Mouse (Mus musculus) MN1 (cell line): ENCODE measurements at regions not wholly inside any gene's neighbourhood (a gene's known extent, or its start where the extent isn't known, plus 50 kb on each side); places are given as distances from the start of the nearest gene placed in this dataset.

Experiments
- DNase-seq: peaks from one replicate; pipeline ENCODE4 v3.0.0-alpha.2; 2016; ENCODE audit warnings: low spot score

DNA sequence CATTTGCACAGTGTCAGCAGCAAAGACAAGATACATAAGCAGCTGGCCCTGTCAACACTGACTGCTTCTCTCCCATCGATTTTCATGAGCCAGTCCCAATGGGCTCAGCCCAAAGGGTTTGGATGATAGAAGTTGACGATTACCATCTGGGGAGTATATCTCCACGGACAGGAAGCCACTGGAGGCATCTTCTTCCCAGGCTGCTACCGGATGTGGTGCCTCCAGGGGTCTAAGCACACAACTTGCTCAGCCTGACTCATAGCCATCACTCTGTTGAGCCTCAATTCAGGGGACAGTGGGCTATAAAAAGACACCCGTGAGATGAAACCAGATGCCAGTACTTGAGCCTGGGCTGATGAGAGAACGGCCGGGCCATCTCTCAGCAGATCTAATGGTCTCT lies 71.1 kb upstream of the Hif1a start:
- no peak for DNase-seq

- DNase-seq: no peak
Observed at GRCm38 (mm10) chr12:73830551-73831203, 70.5 kb upstream of the Hif1a start.

DNA sequence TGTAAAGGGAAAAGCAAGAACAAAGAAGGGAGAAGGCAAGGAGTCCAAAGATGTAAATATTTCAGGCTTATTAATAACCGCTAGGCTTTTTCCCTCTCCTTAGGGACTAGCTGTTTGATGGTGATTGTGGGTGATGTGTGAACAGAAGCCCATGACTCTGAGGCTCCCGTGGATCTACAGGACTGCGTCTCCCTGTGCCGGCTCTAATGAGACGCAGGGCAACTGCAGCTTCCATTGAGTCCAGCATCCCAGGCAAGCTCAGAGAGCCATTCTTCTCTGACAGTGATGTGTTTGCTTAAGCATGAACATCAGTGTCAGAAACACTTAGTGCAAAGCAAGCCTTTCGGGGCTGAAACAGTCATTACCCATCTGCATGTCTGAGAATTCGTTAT lies 70.0 kb upstream of the Hif1a start:
- no peak for DNase-seq

GRCm38 (mm10) chr12:73831637-73832385 lies 69.4 kb upstream of the Hif1a start:
- DNase-seq: no peak

DNA sequence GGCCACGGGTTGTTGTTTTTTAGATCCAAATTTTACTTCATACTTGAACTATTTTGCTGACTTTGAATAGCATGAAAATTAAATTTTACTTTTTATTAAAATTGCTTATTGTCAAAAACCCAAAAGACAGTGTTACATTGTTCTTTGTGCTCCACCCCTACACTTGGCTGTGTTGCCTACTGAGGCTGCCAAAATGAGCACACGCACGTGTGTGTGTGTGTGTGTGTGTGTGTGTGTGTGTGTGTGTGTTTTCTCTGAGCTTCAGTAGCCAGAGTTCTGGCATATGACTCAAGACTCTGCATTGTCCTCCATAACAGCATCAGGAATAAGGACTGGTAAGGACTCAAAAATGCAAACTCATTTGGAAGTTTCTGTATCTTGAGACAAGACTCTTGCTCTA lies 68.4 kb upstream of the Hif1a start:
- no peak for DNase-seq

DNA sequence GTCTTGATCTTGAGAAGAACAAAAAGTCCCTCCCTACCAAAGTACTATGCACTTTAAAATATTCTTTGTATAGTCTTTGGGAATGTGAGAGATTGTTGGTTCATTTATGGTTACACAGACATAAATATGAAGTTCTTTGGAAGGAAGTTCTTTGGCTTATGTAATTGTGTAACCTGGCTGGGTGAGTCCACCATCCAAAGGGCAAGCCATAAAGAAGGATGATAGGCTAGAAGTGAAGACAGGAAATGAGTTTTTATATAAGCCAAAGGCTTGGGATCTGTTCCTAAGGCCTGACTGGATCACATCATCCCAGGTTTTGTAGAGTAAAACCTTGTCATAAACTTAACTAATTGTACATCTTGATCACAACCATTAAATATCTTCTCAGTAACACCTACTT lies 65.0 kb upstream of the Hif1a start:
- no peak for DNase-seq

DNA sequence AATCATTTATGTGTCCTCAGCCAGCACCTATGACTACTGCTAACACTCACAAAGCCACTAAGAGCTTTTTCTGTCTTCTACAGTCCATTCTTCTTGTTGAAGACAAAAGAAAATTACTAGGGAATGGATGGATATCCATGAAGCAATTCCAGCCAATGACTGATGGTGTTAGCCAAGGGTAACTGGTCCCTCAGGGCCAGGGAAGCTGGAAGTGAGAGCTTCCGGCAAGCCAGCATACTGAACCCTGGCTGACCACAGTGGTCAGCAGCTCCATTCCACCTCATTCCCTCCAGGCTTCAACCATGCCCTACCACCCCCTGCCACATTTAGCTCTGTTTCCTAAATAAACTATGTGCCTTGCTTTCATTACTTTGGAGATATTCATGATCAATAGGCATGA lies 64.1 kb upstream of the Hif1a start:
- no peak for DNase-seq

DNA sequence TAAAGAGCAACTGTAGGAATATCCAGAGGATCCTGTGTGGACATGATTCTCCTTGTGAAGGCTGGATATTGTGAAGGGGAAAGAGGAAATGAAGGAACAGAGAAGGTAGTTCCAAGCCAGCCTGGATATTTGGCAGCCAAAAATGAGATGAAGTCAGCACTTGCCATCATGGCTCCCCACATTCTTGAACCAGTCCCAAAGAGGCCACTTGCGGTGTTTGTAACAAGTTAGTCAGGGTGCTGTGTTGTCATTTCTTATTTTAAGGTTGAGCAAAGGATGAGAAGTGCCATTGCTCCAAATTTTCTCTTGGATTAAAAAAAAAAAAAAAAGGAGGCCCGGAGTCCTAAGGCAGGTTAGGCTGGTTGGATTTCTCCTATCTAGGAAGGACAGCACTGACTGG lies 63.3 kb upstream of the Hif1a start:
- no peak for DNase-seq

- no peak for DNase-seq
Observed at GRCm38 (mm10) chr12:73838330-73838729, 62.8 kb upstream of the Hif1a start.

GRCm38 (mm10) chr12:73842000-73842675 lies 59.0 kb upstream of the Hif1a start:
- DNase-seq: peak; percentile 74

DNA sequence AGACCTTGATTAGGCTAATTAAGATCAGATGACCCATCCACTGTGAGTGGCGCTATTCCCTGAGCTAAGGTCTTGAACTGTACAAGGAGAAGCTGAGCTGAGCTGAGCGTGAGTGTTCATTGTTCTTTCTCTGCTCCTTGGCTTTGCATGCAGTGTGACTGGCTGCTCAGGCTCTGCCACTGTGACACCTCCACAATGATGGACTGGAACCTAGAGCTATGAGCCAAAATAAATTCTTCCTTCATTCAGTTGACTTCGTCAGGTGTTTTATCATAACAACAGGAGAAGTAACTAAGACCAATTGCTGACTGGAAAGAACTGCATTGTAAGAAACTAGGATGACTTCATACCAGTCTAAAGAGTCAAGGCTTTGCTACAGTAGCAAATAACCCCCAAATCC lies 56.4 kb upstream of the Hif1a start:
- no peak for DNase-seq

DNA sequence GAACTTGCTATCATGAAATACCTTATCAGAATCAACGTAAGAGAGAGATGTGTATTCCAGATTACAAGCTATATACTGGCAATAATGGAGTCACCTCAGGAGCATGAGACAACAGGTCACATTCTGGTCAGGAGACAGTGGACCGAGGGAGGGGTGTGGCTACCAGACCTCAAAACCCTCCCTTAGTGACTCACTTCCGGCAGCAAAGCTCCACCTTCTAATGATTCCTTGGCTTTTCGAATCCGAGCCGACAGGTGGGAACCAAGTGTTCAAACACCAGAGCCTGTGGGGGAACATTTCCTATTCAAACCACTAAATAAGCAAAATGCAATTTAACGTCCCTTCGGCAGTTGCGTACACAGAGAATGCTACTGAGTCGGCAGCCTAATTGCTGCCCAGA lies 54.5 kb upstream of the Hif1a start:
- DNase-seq: peak; percentile 85

DNA sequence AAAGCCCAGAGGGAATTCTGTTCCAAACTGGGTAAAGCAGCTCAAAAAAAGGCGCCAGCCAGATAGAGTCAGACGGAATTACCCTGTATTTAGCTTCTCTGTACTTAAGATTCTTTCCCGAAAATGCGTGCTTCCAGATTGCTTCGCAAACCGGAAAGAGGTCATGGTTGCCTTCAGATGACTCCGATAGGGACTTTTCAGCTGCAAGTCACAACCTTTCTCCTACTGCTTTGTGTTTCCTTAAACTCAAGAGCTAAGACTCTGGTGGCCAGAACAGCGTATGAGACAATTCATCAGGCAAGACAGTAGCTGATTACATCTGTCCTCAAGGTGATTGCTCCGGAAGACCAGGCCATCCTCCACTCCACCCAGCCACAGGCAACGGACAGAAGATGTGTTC lies 53.8 kb upstream of the Hif1a start:
- DNase-seq: peak; percentile 50

DNA sequence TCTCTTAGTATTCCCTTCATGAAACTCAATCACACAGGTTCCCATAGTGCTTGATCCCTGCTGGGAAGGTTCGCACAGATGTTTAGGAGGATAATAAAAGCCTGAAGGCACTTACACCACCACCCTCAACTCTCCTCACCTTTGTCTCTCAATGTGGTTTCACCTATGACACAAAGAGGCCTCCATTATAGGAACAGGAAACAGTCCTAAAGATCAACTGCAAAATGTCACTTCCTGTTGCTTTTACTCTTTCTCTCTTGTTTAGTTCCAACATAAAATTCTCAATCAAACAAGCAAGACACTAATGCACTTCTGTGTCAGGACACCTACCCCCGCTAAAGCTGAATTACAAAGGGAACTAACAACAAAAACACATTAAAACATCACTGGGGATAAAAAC lies 50.3 kb upstream of the Hif1a start:
- no peak for DNase-seq
